Mouse (Mus musculus) liver, adult 2 months (tissue): Measurements from ENCODE around the gene B4galt1. TPM values are rescaled to one million over a fixed set of nuclear protein-coding genes. Genes with fewer than 3 reads are reported as not detected.

ENCODE experiments used
- DNase-seq: peaks from one replicate; pipeline ENCODE4 v3.0.0-alpha.2; 2011; ENCODE audit warnings: low read depth, low spot score; ENCODE audit errors: extremely low read depth
- H3K27ac ChIP-seq: fragments of 200-500 bp; replicated peaks from 2 replicates; pipeline ENCODE4 v1.5.1; 2012; ENCODE audit warnings: low read depth, mild to moderate bottlenecking, control low read depth, inconsistent platforms, low read length; ENCODE audit not compliant: insufficient read depth
- H3K27me3 ChIP-seq: fragments of 200-500 bp; 2 replicates; pipeline ENCODE4 v1.6.1; 2012; ENCODE audit warnings: mild to moderate bottlenecking, moderate library complexity, low read length, inconsistent platforms; ENCODE audit not compliant: control insufficient read depth, insufficient read depth
- H3K36me3 ChIP-seq: fragments of 200-500 bp; 2 replicates; pipeline ENCODE4 v1.6.1; 2012; ENCODE audit warnings: low read length, inconsistent platforms; ENCODE audit not compliant: control insufficient read depth, insufficient read depth
- H3K4me1 ChIP-seq: fragments of 200-500 bp; 2 replicates; pipeline ENCODE4 v1.6.1; 2011; ENCODE audit warnings: low read length; ENCODE audit not compliant: control insufficient read depth, insufficient read depth
- H3K4me3 ChIP-seq: fragments of 200-500 bp; 2 replicates; pipeline ENCODE4 v1.5.1; 2011; ENCODE audit warnings: low read depth, mild to moderate bottlenecking, control low read depth, low read length, moderate library complexity; ENCODE audit not compliant: insufficient read depth
- H3K79me2 ChIP-seq: fragments of 200-500 bp; 2 replicates; pipeline ENCODE4 v1.6.1; 2012; ENCODE audit warnings: inconsistent platforms, mild to moderate bottlenecking, low read length, moderate library complexity; ENCODE audit not compliant: control insufficient read depth, insufficient read depth
- H3K9ac ChIP-seq: fragments of 200-500 bp; 2 replicates; pipeline ENCODE4 v1.6.1; 2012; ENCODE audit warnings: low read depth, mild to moderate bottlenecking, control low read depth, inconsistent platforms, low read length
- CTCF ChIP-seq: fragments of 200-500 bp; IDR thresholded peaks from 2 replicates; pipeline ENCODE4 v1.5.1; 2011; ENCODE audit warnings: low read depth, low read length, control low read depth
- POLR2A ChIP-seq: fragments of 200-500 bp; IDR thresholded peaks from 2 replicates; pipeline ENCODE4 v1.6.1; 2011; ENCODE audit warnings: low read length, control low read depth; ENCODE audit not compliant: insufficient read depth; ENCODE audit errors: extremely low read depth
- WGBS: fragments of 180-500 bp; shearing (Covaris S2); methylation state at CpG from one replicate; pipeline ENCODE4 v1.1.7; 2018; 5-methylcytosine and 5-hydroxymethylcytosine counted together
- polyA plus RNA-seq: library from polyadenylated mRNA; depleted of rRNA; stranded (reverse); fragments of >200 nt; gene quantifications from 2 replicates; pipeline ENCODE4 v1.2.3, GENCODE M21; 2012
- total RNA-seq: library from RNA; depleted of rRNA; stranded (reverse); fragments of >200 nt; gene quantifications from 2 replicates; pipeline ENCODE4 v1.2.3, GENCODE M21; 2014

B4galt1 gene
- total and polyA plus RNA-seq, 2 experiments = 11.0 to 28.1 TPM

- TF ChIP-seq POLR2A (no peak), CTCF (no peak)
- Histone ChIP-seq H3K4me3 (no peak overlapping the region), H3K27me3 (no peaks in the 10 kb centered on the region), H3K36me3 (no peaks in the 10 kb centered on the region), H3K27ac (no peak overlapping the region), H3K4me1 (peaks cover 2% of the 10 kb centered on the region; the same call in 1 of the 2 replicates), H3K79me2 (no peaks in the 10 kb centered on the region), H3K9ac (no peak overlapping the region)
- WGBS = 88% methylated on average over 5 of the region's 5 CpGs
- DNase-seq = no peak
Measured at GRCm38 (mm10) chr4:40874794-40875552, 21.2 kb upstream of the B4galt1 start.

- Histone ChIP-seq H3K4me1 (peaks cover 2% of the 10 kb centered on the region; the same call in 1 of the 2 replicates), H3K9ac (no peak overlapping the region), H3K36me3 (no peaks in the 10 kb centered on the region), H3K4me3 (no peak overlapping the region), H3K27ac (no peak overlapping the region), H3K27me3 (no peaks in the 10 kb centered on the region), H3K79me2 (no peaks in the 10 kb centered on the region)
- no peak for TF ChIP-seq POLR2A
- no peak for TF ChIP-seq CTCF
- peak; percentile 25 for DNase-seq
- WGBS = 26% methylated on average over 6 of the region's 6 CpGs
Measured at GRCm38 (mm10) chr4:40874151-40874600, 20.4 kb upstream of the B4galt1 start.

GRCm38 (mm10) chr4:40873320-40873719, 19.5 kb upstream of the B4galt1 start:
- Histone ChIP-seq H3K27me3 (no peaks in the 10 kb centered on the region), H3K79me2 (no peaks in the 10 kb centered on the region), H3K4me3 (no peak overlapping the region), H3K27ac (no peak overlapping the region), H3K36me3 (no peaks in the 10 kb centered on the region), H3K9ac (no peak overlapping the region), H3K4me1 (peaks cover 4% of the 10 kb centered on the region)
- no peak for DNase-seq
- no peak for TF ChIP-seq CTCF
- no peak for TF ChIP-seq POLR2A
- WGBS = 88% methylated on average over 2 of the region's 2 CpGs

- WGBS = 18% methylated on average over 3 of the region's 3 CpGs
- H3K27ac ChIP-seq = 0 out of 2 replicates have a peak overlapping the region, but pooled peaks have one; percentile 22
- TF ChIP-seq CTCF (no peak), POLR2A (no peak)
- no peaks in the 10 kb centered on the region for H3K27me3 ChIP-seq
- H3K79me2 ChIP-seq = no peaks in the 10 kb centered on the region
- no peak overlapping the region for H3K9ac ChIP-seq
- no peak overlapping the region for H3K4me3 ChIP-seq
- H3K36me3 ChIP-seq = no peaks in the 10 kb centered on the region
- peaks cover 4% of the 10 kb centered on the region for H3K4me1 ChIP-seq
- peak; percentile 82 for DNase-seq
Measured at GRCm38 (mm10) chr4:40872129-40872528, 18.3 kb upstream of the B4galt1 start.

GRCm38 (mm10) chr4:40870206-40870605, 16.4 kb upstream of the B4galt1 start:
- Histone ChIP-seq H3K4me3 (no peak overlapping the region), H3K79me2 (no peaks in the 10 kb centered on the region), H3K27ac (no peak overlapping the region), H3K36me3 (no peaks in the 10 kb centered on the region), H3K9ac (no peak overlapping the region), H3K27me3 (no peaks in the 10 kb centered on the region), H3K4me1 (peaks cover 5% of the 10 kb centered on the region)
- 86% methylated on average over 4 of the region's 4 CpGs for WGBS
- DNase-seq = no peak
- TF ChIP-seq POLR2A (no peak), CTCF (no peak)

GRCm38 (mm10) chr4:40868554-40869232, 14.9 kb upstream of the B4galt1 start:
- no peaks in the 10 kb centered on the region for H3K36me3 ChIP-seq
- 38% methylated on average over 13 of the region's 13 CpGs for WGBS
- H3K27me3 ChIP-seq = no peaks in the 10 kb centered on the region
- H3K79me2 ChIP-seq = no peaks in the 10 kb centered on the region
- peaks cover 12% of the 10 kb centered on the region for H3K4me1 ChIP-seq
- H3K4me3 ChIP-seq = no peak overlapping the region
- H3K9ac ChIP-seq = no peak overlapping the region
- no peak for TF ChIP-seq CTCF
- no peak for TF ChIP-seq POLR2A
- DNase-seq = peak; percentile 81
- no peak overlapping the region for H3K27ac ChIP-seq
